23 mouse cellular contexts compared by ENCODE assay signal in genomic region chr11:46698830-46699229, GRCm38 (mm10). TPM values are rescaled to one million over a fixed set of nuclear protein-coding genes. Genes with fewer than 3 reads are reported as not detected.
A peak's percentile ranks its signal among the peaks of the same experiment; 100 is the strongest.
DNase-seq lines count a peak whose midpoint lies in the region; ATAC-seq and TF ChIP-seq lines count a peak whose summit lies in the region.
"Had no signal": no experiment of that assay in that cellular context is flagged by ENCODE, and none has a peak within 500 bp of the region (broad histone marks: within the 10 kb centered on the region; RNA-seq: fewer than 3 reads in every experiment).

No protein-coding gene starts in this region.

- no peaks in the 10 kb centered on the region for H3K27me3 ChIP-seq in intestine, embryonic 14.5 days (replicated peaks; ENCODE audit: control insufficient read depth, insufficient read depth, low read length)
- H3K27me3 ChIP-seq in intestine, embryonic 15.5 days (replicated peaks): no peaks in the 10 kb centered on the region
- H3K27me3 ChIP-seq in liver, adult 2 months (ENCODE audit: control insufficient read depth, insufficient read depth, low read length): no peaks in the 10 kb centered on the region
- H3K27me3 ChIP-seq in liver, embryonic 11.5 days (replicated peaks; ENCODE audit: control insufficient read depth, insufficient read depth, low read length): no peaks in the 10 kb centered on the region
- H3K27me3 ChIP-seq: embryonic facial prominence, embryonic 15.5 days; hindbrain, embryonic 13.5 days had no signal

- H3K27ac ChIP-seq in intestine, embryonic 14.5 days (ENCODE audit: low read depth): no peak overlapping the region
- H3K27ac ChIP-seq in intestine, embryonic 15.5 days: no peak overlapping the region
- peak overlapping the region; percentile 62 for H3K27ac ChIP-seq in liver, adult 2 months (replicated peaks; ENCODE audit: insufficient read depth, low read depth, low read length)
- no peak overlapping the region for H3K27ac ChIP-seq in liver, embryonic 11.5 days (ENCODE audit: low read depth, low read length)
- H3K27ac ChIP-seq: embryonic facial prominence, embryonic 15.5 days; hindbrain, embryonic 13.5 days had no signal

- H3K4me1 ChIP-seq in intestine, embryonic 14.5 days (replicated peaks; ENCODE audit: control insufficient read depth, insufficient read depth, low read length): no peaks in the 10 kb centered on the region
- no peaks in the 10 kb centered on the region for H3K4me1 ChIP-seq in intestine, embryonic 15.5 days (replicated peaks)
- peaks cover 12% of the 10 kb centered on the region for H3K4me1 ChIP-seq in liver, adult 2 months (ENCODE audit: control insufficient read depth, insufficient read depth, low read length)
- H3K4me1 ChIP-seq in liver, embryonic 11.5 days (replicated peaks; ENCODE audit: control insufficient read depth, insufficient read depth, low read length): no peaks in the 10 kb centered on the region
- H3K4me1 ChIP-seq: embryonic facial prominence, embryonic 15.5 days; hindbrain, embryonic 13.5 days had no signal

- H3K4me3 ChIP-seq in intestine, embryonic 14.5 days (ENCODE audit: low read depth, low read length): no peak overlapping the region
- no peak overlapping the region for H3K4me3 ChIP-seq in intestine, embryonic 15.5 days (replicated peaks)
- H3K4me3 ChIP-seq in liver, adult 2 months (ENCODE audit: insufficient read depth, low read depth, low read length): peak overlapping the region; percentile 28; the same call in 1 of the 2 replicates
- H3K4me3 ChIP-seq in liver, embryonic 11.5 days (ENCODE audit: low read depth, low read length): no peak overlapping the region
- H3K4me3 ChIP-seq: embryonic facial prominence, embryonic 15.5 days; hindbrain, embryonic 13.5 days had no signal

- no peaks in the 10 kb centered on the region for H3K9me3 ChIP-seq in intestine, embryonic 14.5 days (ENCODE audit: control insufficient read depth, low read length)
- H3K9me3 ChIP-seq in intestine, embryonic 15.5 days: no peaks in the 10 kb centered on the region
- H3K9me3 ChIP-seq in liver, embryonic 11.5 days (ENCODE audit: control insufficient read depth, low read length): no peaks in the 10 kb centered on the region
- H3K9me3 ChIP-seq: embryonic facial prominence, embryonic 15.5 days had no signal

- H3K36me3 ChIP-seq in intestine, embryonic 14.5 days (ENCODE audit: control insufficient read depth, insufficient read depth, low read length): no peaks in the 10 kb centered on the region
- no peaks in the 10 kb centered on the region for H3K36me3 ChIP-seq in intestine, embryonic 15.5 days
- peaks cover 7% of the 10 kb centered on the region; the same call in 1 of the 2 replicates for H3K36me3 ChIP-seq in liver, adult 2 months (ENCODE audit: control insufficient read depth, insufficient read depth, low read length)
- no peaks in the 10 kb centered on the region for H3K36me3 ChIP-seq in liver, embryonic 11.5 days (ENCODE audit: control insufficient read depth, insufficient read depth, low read length)
- H3K36me3 ChIP-seq: embryonic facial prominence, embryonic 15.5 days; hindbrain, embryonic 13.5 days had no signal

- DNase-seq in intestine, embryonic 14.5 days (ENCODE audit: low spot score): peak; percentile 32
- peak; percentile 95 for DNase-seq in liver, adult 2 months (ENCODE audit: extremely low read depth, low read depth, low spot score)
- no peak for DNase-seq in liver, embryonic 11.5 days (ENCODE audit: low spot score)
- DNase-seq in embryo, embryonic 10.5 days (ENCODE audit: low spot score): no peak
- DNase-seq in left cerebral cortex, postnatal 25 days (ENCODE audit: low spot score in 2 of 2): no peak
- DNase-seq: adrenal gland, postnatal 14 days; cerebellum, postnatal 10 days; heart, postnatal 14 days; lung, adult 18-20 months; right cerebral cortex, postnatal 25 days; thymus, postnatal 14 days had no signal

- WGBS in intestine, embryonic 14.5 days: 78% methylated on average over 5 of the region's 5 CpGs
- WGBS in intestine, embryonic 15.5 days: 68% methylated on average over 5 of the region's 5 CpGs
- 14% methylated on average over 5 of the region's 5 CpGs for WGBS in liver, adult 2 months
- WGBS in liver, embryonic 11.5 days: 69% methylated on average over 5 of the region's 5 CpGs

- no peak overlapping the region for H3K9ac ChIP-seq in intestine, embryonic 14.5 days (ENCODE audit: low read length)
- H3K9ac ChIP-seq in intestine, embryonic 15.5 days: no peak overlapping the region
- H3K9ac ChIP-seq in liver, adult 2 months (ENCODE audit: low read depth, low read length): no peak overlapping the region
- no peak overlapping the region for H3K9ac ChIP-seq in liver, embryonic 11.5 days (ENCODE audit: low read depth, low read length)
- H3K9ac ChIP-seq: embryonic facial prominence, embryonic 15.5 days; hindbrain, embryonic 13.5 days had no signal

- no peak for TF ChIP-seq CTCF in liver, adult 2 months (IDR thresholded peaks at IDR 0.05; ENCODE audit: low read depth, low read length)

- intact Hi-C loops in left cerebral cortex, postnatal 25 days (cut with DNase I): no loop called here

- no peak for ATAC-seq in intestine, embryonic 14.5 days (replicated peaks; ENCODE audit: low FRiP score, low TSS enrichment, low read depth)
- ATAC-seq in intestine, embryonic 15.5 days: no peak
- ATAC-seq in liver, embryonic 11.5 days (replicated peaks; ENCODE audit: low FRiP score): no peak
- ATAC-seq in granulocyte monocyte progenitor cell, adult 5-6 weeks (replicated peaks; ENCODE audit: poor library complexity, severe bottlenecking): peak; percentile 27
- ATAC-seq in megakaryocyte progenitor cell, adult 5-6 weeks (replicated peaks; ENCODE audit: poor library complexity): peak; percentile 31; the same call in 1 of the 2 replicates
- ATAC-seq: forebrain, embryonic 16.5 days; inflammation-experienced regulatory T-cells, adult 6 months had no signal

- peaks cover 5% of the 10 kb centered on the region; the same call in 1 of the 2 replicates for H3K79me2 ChIP-seq in liver, adult 2 months (ENCODE audit: control insufficient read depth, insufficient read depth, low read length)

- TF ChIP-seq POLR2A in liver, adult 2 months (IDR thresholded peaks at IDR 0.05; ENCODE audit: extremely low read depth, insufficient read depth, low read length): no peak

- H3K4me2 ChIP-seq in intestine, embryonic 14.5 days (ENCODE audit: low read length): no peak overlapping the region
- H3K4me2 ChIP-seq in intestine, embryonic 15.5 days (replicated peaks): no peak overlapping the region
- no peak overlapping the region for H3K4me2 ChIP-seq in liver, embryonic 11.5 days
- H3K4me2 ChIP-seq: embryonic facial prominence, embryonic 15.5 days; heart, embryonic 11.5 days; hindbrain, embryonic 13.5 days had no signal

RNA-seq across cellular contexts. Expression of gene Timd2, which starts 8.0 kb away (rescaled TPM):
- 0.09 TPM in 1 of 2 replicates, not detected in the other for polyA plus RNA-seq in intestine, embryonic 14.5 days (2014; fragmentation: Nextera tagmentation; extraction: Ambion mirVana)
- 1.1 and 1.2 TPM in 2 replicates for polyA plus RNA-seq in intestine, embryonic 15.5 days (2015; fragmentation: Nextera tagmentation; extraction: Ambion mirVana)
- total RNA-seq in liver, adult 2 months (2014; rRNA removed): 92.8 and 119 TPM in 2 replicates
- 134 and 163 TPM in 2 replicates for polyA plus RNA-seq in liver, adult 2 months (2012; rRNA removed)
- 4.8 and 6.7 TPM in 2 replicates for polyA plus RNA-seq in liver, embryonic 11.5 days (2014; fragmentation: Nextera tagmentation; extraction: Ambion mirVana)
- total RNA-seq in granulocyte monocyte progenitor cell, adult 5-6 weeks (2014; fragmentation: Nextera tagmentation): not detected in 2 replicates
- total RNA-seq in granulocyte monocyte progenitor cell, adult 5-6 weeks (2017): 0.13 TPM in 1 of 2 replicates, not detected in the other
- not detected in 2 replicates for total RNA-seq in megakaryocyte progenitor cell, adult 5-6 weeks (2015)
- total RNA-seq in megakaryocyte progenitor cell, adult 5-6 weeks (2017): not detected in 2 replicates
- total RNA-seq in left cerebral cortex, postnatal 25 days (2021): not detected
- total RNA-seq: heart, postnatal 14 days; layer of hippocampus, adult 8-10 months; left cerebral cortex, postnatal 36 days; MEL had no signal
- polyA plus RNA-seq: brain, embryonic 14.5 days; hindbrain, embryonic 13.5 days had no signal

RNA-seq across cellular contexts. Expression of gene Havcr1, which starts 36.0 kb away (rescaled TPM):
- polyA plus RNA-seq in intestine, embryonic 14.5 days (2014; fragmentation: Nextera tagmentation; extraction: Ambion mirVana): not detected in 2 replicates
- polyA plus RNA-seq in intestine, embryonic 15.5 days (2015; fragmentation: Nextera tagmentation; extraction: Ambion mirVana): not detected in 2 replicates
- 0.09 and 0.27 TPM in 2 replicates for total RNA-seq in liver, adult 2 months (2014; rRNA removed)
- 0.06 TPM in 1 of 2 replicates, not detected in the other for polyA plus RNA-seq in liver, adult 2 months (2012; rRNA removed)
- polyA plus RNA-seq in liver, embryonic 11.5 days (2014; fragmentation: Nextera tagmentation; extraction: Ambion mirVana): 0.12 and 0.22 TPM in 2 replicates
- not detected in 2 replicates for total RNA-seq in granulocyte monocyte progenitor cell, adult 5-6 weeks (2014; fragmentation: Nextera tagmentation)
- total RNA-seq in granulocyte monocyte progenitor cell, adult 5-6 weeks (2017): not detected in 2 replicates
- total RNA-seq in megakaryocyte progenitor cell, adult 5-6 weeks (2015): 0.52 TPM in 1 of 2 replicates, not detected in the other
- total RNA-seq in megakaryocyte progenitor cell, adult 5-6 weeks (2017): not detected in 2 replicates
- total RNA-seq in left cerebral cortex, postnatal 25 days (2021): not detected
- total RNA-seq: adrenal gland, postnatal 14 days; heart, postnatal 14 days; layer of hippocampus, adult 8-10 months; left cerebral cortex, postnatal 36 days; MEL had no signal
- polyA plus RNA-seq: forebrain, embryonic 16.5 days; hindbrain, embryonic 13.5 days; inflammation-experienced regulatory T-cells, adult 6 months had no signal

Comparison
In these comparisons a context has a peak if more than half of its experiments do, and no peak if none do; other contexts are left out.
1. DNase-seq: peak in intestine, embryonic 14.5 days (single experiment) and liver, adult 2 months (single experiment); none in liver, embryonic 11.5 days (single experiment), embryo, embryonic 10.5 days (single experiment) and left cerebral cortex, postnatal 25 days (0 of 2).
2. ATAC-seq: peak in granulocyte monocyte progenitor cell, adult 5-6 weeks (single experiment) and megakaryocyte progenitor cell, adult 5-6 weeks (single experiment); none in intestine, embryonic 14.5 days (single experiment), intestine, embryonic 15.5 days (single experiment) and liver, embryonic 11.5 days (single experiment).
3. RNA of gene Timd2, which starts 8.0 kb away (total RNA-seq): 92.8 to 119 TPM in liver, adult 2 months; 0.13 TPM in granulocyte monocyte progenitor cell, adult 5-6 weeks, not detected in megakaryocyte progenitor cell, adult 5-6 weeks and not detected in left cerebral cortex, postnatal 25 days; every median in the first group is over 10 times any median in the second.